Mouse (Mus musculus) E14TG2a.4 (cell line): Measurements from ENCODE around the gene Il17rc.

Experiments
- CTCF ChIP-seq: conservative IDR thresholded peaks from 2 replicates; pipeline ENCODE4 v1.5.1; 2014; ENCODE audit warnings: low read length
- NANOG ChIP-seq: IDR thresholded peaks from 2 replicates; pipeline ENCODE4 v1.6.1; 2014; ENCODE audit warnings: borderline replicate concordance, low read length, mixed read lengths
- POU5F1 ChIP-seq: IDR thresholded peaks from 2 replicates; pipeline ENCODE4 v1.6.1; 2014; ENCODE audit warnings: low read length, borderline replicate concordance

DNA sequence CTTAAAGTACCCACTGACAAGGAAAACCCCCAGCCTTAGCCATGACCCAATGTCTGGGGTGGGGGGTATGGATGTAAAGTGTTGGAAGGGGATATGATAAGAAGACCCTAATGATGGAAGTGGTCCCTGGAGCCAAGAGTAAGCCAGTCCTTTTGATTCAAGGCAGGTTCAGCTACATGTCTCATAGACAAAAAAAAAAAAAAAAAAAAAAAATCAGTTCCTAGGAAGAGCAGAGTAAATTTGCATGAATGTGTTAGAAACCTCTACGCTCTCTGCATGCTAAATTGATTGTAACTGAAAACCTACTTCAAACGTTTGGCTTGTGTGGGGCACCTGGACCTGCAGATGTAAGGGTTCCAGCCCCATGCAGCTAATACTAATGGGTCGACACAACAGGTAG, 39.4 kb upstream of the Il17rc start:
- TF ChIP-seq CTCF (no peak), NANOG (no peak), POU5F1 (no peak)
